Mouse (Mus musculus): ENCODE measurements around the gene Asb11.

The Asb11 gene

GRCm38 (mm10) chrX:164436709-164437108 lies at the start of gene Asb11:
Gene Asb11 (plus strand): TSS chrX:164436994.
- no peak for ATAC-seq (ENCODE audit: insufficient number of reproducible peaks, low FRiP score, low TSS enrichment)

- ATAC-seq (ENCODE audit: insufficient number of reproducible peaks, low FRiP score, low TSS enrichment) = no peak
Observed at GRCm38 (mm10) chrX:164394091-164394490, 42.7 kb upstream of the Asb11 start.

- ATAC-seq (ENCODE audit: insufficient number of reproducible peaks, low FRiP score, low TSS enrichment) = no peak
Observed at GRCm38 (mm10) chrX:164398456-164398855, 38.3 kb upstream of the Asb11 start.

- ATAC-seq (ENCODE audit: insufficient number of reproducible peaks, low FRiP score, low TSS enrichment) = no peak
Observed at GRCm38 (mm10) chrX:164405080-164405649, 31.6 kb upstream of the Asb11 start.

GRCm38 (mm10) chrX:164406133-164407022 lies 30.4 kb upstream of the Asb11 start:
- no peak for ATAC-seq (ENCODE audit: insufficient number of reproducible peaks, low FRiP score, low TSS enrichment)

- no peak for ATAC-seq (ENCODE audit: insufficient number of reproducible peaks, low FRiP score, low TSS enrichment)
Observed at GRCm38 (mm10) chrX:164408301-164408927, 28.4 kb upstream of the Asb11 start.

- ATAC-seq (ENCODE audit: insufficient number of reproducible peaks, low FRiP score, low TSS enrichment) = no peak
Observed at GRCm38 (mm10) chrX:164410562-164410961, 26.2 kb upstream of the Asb11 start.

GRCm38 (mm10) chrX:164416803-164417202 lies 20.0 kb upstream of the Asb11 start:
- ATAC-seq (ENCODE audit: insufficient number of reproducible peaks, low FRiP score, low TSS enrichment) = no peak

- ATAC-seq (ENCODE audit: insufficient number of reproducible peaks, low FRiP score, low TSS enrichment) = no peak
Observed at GRCm38 (mm10) chrX:164418008-164418407, 18.8 kb upstream of the Asb11 start.

- peak; percentile 100 for ATAC-seq (ENCODE audit: insufficient number of reproducible peaks, low FRiP score, low TSS enrichment)
Observed at GRCm38 (mm10) chrX:164419471-164419939, 17.3 kb upstream of the Asb11 start, which contains the start of gene Piga. Gene Piga (plus strand): TSS chrX:164419787.

- peak; percentile 16; the same call in 1 of the 2 replicates for ATAC-seq (ENCODE audit: insufficient number of reproducible peaks, low FRiP score, low TSS enrichment)
Observed at GRCm38 (mm10) chrX:164419955-164420354, 16.8 kb upstream of the Asb11 start.

GRCm38 (mm10) chrX:164420518-164420917 lies 16.3 kb upstream of the Asb11 start:
- ATAC-seq (ENCODE audit: insufficient number of reproducible peaks, low FRiP score, low TSS enrichment) = no peak

GRCm38 (mm10) chrX:164424821-164425220 lies 12.0 kb upstream of the Asb11 start:
- no peak for ATAC-seq (ENCODE audit: insufficient number of reproducible peaks, low FRiP score, low TSS enrichment)

- ATAC-seq (ENCODE audit: insufficient number of reproducible peaks, low FRiP score, low TSS enrichment) = no peak
Observed at GRCm38 (mm10) chrX:164427295-164427694, 9.5 kb upstream of the Asb11 start.

- no peak for ATAC-seq (ENCODE audit: insufficient number of reproducible peaks, low FRiP score, low TSS enrichment)
Observed at GRCm38 (mm10) chrX:164428224-164428623, 8.6 kb upstream of the Asb11 start.

GRCm38 (mm10) chrX:164430621-164431020 lies 6.2 kb upstream of the Asb11 start:
- ATAC-seq (ENCODE audit: insufficient number of reproducible peaks, low FRiP score, low TSS enrichment) = no peak

- no peak for ATAC-seq (ENCODE audit: insufficient number of reproducible peaks, low FRiP score, low TSS enrichment)
Observed at GRCm38 (mm10) chrX:164431133-164431532, 5.7 kb upstream of the Asb11 start.

- ATAC-seq (ENCODE audit: insufficient number of reproducible peaks, low FRiP score, low TSS enrichment) = no peak
Observed at GRCm38 (mm10) chrX:164431541-164431940, 5.3 kb upstream of the Asb11 start.

GRCm38 (mm10) chrX:164432682-164433081 lies 4.1 kb upstream of the Asb11 start:
- no peak for ATAC-seq (ENCODE audit: insufficient number of reproducible peaks, low FRiP score, low TSS enrichment)

- ATAC-seq (ENCODE audit: insufficient number of reproducible peaks, low FRiP score, low TSS enrichment) = no peak
Observed at GRCm38 (mm10) chrX:164439462-164439861, 2.7 kb downstream of the Asb11 start.

GRCm38 (mm10) chrX:164440140-164440539 lies 3.3 kb downstream of the Asb11 start:
- ATAC-seq (ENCODE audit: insufficient number of reproducible peaks, low FRiP score, low TSS enrichment) = no peak
